Mouse (Mus musculus): ENCODE measurements around the gene Brat1. TPM values are rescaled to one million over a fixed set of nuclear protein-coding genes. Genes with fewer than 3 reads are reported as not detected.

The Brat1 gene
- polyA plus RNA-seq, 1 experiment from 2014 or later = 22.7 TPM

DNA sequence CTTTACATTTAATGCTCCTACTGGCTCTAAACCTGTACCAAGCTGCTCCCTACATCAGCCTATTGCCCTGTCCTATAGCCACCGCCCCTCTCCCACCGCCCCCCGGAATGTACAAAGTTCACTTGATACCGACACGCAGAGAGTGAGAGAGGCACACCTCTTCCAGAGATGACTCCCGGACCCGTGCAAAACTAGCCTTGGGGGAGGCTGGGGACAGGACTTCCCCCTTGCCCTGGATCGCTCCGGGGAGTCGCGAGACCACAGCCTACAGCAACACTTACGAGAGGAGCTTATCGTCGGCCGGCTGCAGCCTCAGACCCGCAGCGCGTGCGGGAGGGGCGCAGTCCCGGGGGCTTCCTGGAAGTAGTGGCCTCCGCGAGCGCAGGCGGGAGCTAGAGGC is 3.1 kb upstream of the Brat1 start:
- no peaks in the 10 kb centered on the region for H3K27me3 ChIP-seq
- in situ Hi-C loops (cut with MboI; ENCODE audit: low pct_unique_long_range_greater_than_20kb) = no loop called here
- peak; percentile 6 for ATAC-seq
- POLR2A ChIA-PET = interaction anchor here (1.0 to 1.4 kb wide), 3 partner anchors 8 to 128 kb away, joined by 3 to 4 read pairs (median 3); no protein-coding TSS in a partner anchor
- DNase-seq (ENCODE audit: low read depth, low spot score) = no peak
- CTCF ChIA-PET = interaction anchor here (1.0 to 1.6 kb wide), 4 partner anchors 47 to 161 kb away, joined by 3 to 6 read pairs (median 3); no protein-coding TSS in a partner anchor
- TF ChIP-seq CTCF (IDR thresholded peaks at IDR 0.05) = no peak

- ChIA-PET CTCF (interaction anchor here (1.0 to 1.6 kb wide), 4 partner anchors 47 to 162 kb away, joined by 3 to 6 read pairs (median 3); no protein-coding TSS in a partner anchor), POLR2A (interaction anchor here (1.0 to 1.4 kb wide), 3 partner anchors 8 to 127 kb away, joined by 3 to 4 read pairs (median 3); no protein-coding TSS in a partner anchor)
- peak; percentile 40 for ATAC-seq
- DNase-seq (ENCODE audit: low read depth, low spot score) = peak; percentile 79
- in situ Hi-C loops (cut with MboI; ENCODE audit: low pct_unique_long_range_greater_than_20kb) = no loop called here
- TF ChIP-seq CTCF (IDR thresholded peaks at IDR 0.05) = no peak
- H3K27me3 ChIP-seq = no peaks in the 10 kb centered on the region
Observed at GRCm38 (mm10) chr5:140702103-140702513, 2.7 kb upstream of the Brat1 start, which contains the start of gene Iqce. TSS of gene Iqce (minus strand) at chr5:140702378.

DNA sequence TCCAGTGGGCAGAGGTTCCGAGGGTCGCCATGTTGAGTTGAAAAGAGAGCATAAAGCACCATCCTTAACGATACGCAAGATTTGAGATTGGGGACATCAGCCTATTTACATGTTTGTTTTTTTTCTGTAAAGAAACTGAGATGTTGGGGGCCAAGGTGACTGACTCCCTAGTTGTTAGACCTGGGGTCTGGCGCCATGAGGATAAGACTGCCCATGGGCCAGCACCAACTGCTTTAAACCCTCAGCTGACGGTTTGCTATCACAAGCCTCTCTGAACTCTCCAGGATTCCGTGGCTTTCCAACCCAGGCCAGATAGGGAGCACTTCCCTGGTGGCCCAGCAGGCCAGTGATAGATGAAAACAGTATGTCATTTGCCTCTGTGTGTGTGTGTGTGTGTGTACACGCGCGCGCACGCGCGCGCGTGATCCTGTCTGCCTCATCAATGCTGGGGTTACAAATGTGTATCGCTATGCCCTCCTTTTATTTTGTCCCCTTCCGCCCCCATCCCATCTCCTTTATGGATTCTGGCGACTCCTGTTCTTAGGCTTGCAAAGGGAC is 2.1 kb upstream of the Brat1 start:
- POLR2A ChIA-PET = no interaction called here
- TF ChIP-seq CTCF (IDR thresholded peaks at IDR 0.05) = no peak
- CTCF ChIA-PET = interaction anchor here (1.0 kb wide), 2 partner anchors 24 to 162 kb away, joined by 3 read pairs; no protein-coding TSS in a partner anchor
- no peak for DNase-seq (ENCODE audit: low read depth, low spot score)
- no peak for ATAC-seq
- no peaks in the 10 kb centered on the region for H3K27me3 ChIP-seq
- in situ Hi-C loops (cut with MboI; ENCODE audit: low pct_unique_long_range_greater_than_20kb) = no loop called here

DNA sequence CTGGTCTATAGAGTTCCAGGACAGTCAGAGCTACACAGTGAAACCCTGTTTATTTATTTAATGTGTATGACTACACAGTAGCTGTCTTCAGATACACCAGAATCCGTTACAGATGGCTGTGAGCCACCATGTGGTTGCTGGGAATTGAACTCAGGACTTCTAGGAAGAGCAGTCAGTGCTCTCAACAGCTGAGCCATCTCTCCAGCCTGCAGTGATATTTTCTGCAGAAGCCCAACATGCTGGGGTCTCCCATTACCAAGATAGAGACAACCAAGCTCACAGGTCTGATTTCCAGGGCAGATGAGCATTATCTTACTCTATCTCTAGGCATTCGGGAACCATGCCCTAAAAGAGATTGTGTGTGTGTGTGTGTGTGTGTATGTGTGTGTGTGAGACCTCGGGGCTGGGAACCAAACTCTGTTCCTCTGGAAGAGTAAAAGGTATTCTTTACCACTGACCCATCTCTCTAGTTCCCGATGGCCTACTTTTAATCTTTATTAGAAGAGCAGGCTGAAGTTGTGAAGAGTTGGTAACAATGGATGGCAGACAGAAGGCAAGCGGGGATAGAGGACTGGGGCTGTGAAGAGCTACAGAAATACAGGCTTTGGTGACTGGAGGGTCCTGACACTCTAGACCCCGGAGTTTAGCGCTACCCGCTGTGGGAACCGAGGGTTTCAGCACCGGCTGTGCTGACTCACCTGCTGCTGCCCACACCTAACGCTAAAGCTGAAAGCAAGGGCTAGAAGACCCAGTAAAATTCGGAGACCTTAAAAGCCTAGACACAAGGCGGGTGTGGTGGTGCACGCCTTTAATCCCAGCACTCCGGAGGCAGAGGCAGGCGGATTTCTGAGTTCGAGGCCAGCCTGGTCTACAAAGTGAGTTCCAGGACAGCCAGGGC is 1.1 kb upstream of the Brat1 start:
- no peaks in the 10 kb centered on the region for H3K27me3 ChIP-seq
- no peak for TF ChIP-seq CTCF (IDR thresholded peaks at IDR 0.05)
- DNase-seq (ENCODE audit: low read depth, low spot score) = no peak
- in situ Hi-C loops (cut with MboI; ENCODE audit: low pct_unique_long_range_greater_than_20kb) = no loop called here
- no peak for ATAC-seq
- CTCF ChIA-PET = interaction anchor here (0.9 to 1.0 kb wide), 2 partner anchors 10 to 23 kb away, joined by 3 read pairs; no protein-coding TSS in a partner anchor
- POLR2A ChIA-PET = no interaction called here

DNA sequence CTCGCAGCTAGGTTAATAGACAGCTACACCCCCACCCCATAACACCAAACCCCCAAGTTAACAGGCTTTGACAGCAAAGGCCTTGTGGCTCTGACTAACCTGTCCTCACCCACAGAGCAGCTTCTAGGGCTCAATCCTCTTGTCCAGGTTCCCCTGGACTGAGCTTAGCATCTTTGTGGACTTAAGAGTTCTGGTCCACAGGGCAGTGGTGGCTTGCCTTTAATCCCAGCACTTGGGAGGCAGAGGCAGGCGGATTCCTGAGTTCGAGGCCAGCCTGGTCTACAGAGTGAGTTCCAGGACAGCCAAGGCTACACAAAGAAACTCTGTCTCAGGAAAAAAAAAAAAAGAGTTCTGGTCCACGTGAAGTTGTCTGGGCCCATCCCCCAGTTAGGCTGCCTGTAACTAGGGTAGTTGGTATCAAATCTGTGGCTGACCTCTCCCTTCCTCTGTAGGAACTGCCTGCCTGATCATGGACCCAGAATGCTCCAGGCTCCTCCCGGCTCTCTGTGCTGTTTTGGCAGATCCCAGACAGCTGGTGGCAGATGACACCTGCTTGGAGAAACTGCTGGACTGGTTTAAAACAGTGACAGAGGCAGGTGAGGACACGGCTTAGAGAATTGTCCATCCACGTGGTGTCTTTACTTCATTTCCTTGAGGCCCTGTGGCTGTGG is 825 bp downstream of the Brat1 start:
- H3K27me3 ChIP-seq = no peaks in the 10 kb centered on the region
- no peak for TF ChIP-seq CTCF (IDR thresholded peaks at IDR 0.05)
- in situ Hi-C loops (cut with MboI; ENCODE audit: low pct_unique_long_range_greater_than_20kb) = loop anchor here (5.0 kb wide), 1 partner anchor 37 kb away; no protein-coding TSS in a partner anchor
- ATAC-seq (no peak), DNase-seq (ENCODE audit: low read depth, low spot score) (no peak)
- ChIA-PET CTCF (interaction anchor here (1.1 kb wide), 1 partner anchor 9 kb away, joined by 3 read pairs; no protein-coding TSS in a partner anchor), POLR2A (no interaction called here)

- POLR2A ChIA-PET = interaction anchor here (1.5 kb wide), 1 partner anchor 40 kb away, joined by 3 read pairs; no protein-coding TSS in a partner anchor
- ATAC-seq (no peak), DNase-seq (ENCODE audit: low read depth, low spot score) (no peak)
- no peak for TF ChIP-seq CTCF (IDR thresholded peaks at IDR 0.05)
- no peaks in the 10 kb centered on the region for H3K27me3 ChIP-seq
- in situ Hi-C loops (cut with MboI; ENCODE audit: low pct_unique_long_range_greater_than_20kb) = no loop called here
- CTCF ChIA-PET = no interaction called here
Observed at GRCm38 (mm10) chr5:140710315-140710714, 5.5 kb downstream of the Brat1 start.

DNA sequence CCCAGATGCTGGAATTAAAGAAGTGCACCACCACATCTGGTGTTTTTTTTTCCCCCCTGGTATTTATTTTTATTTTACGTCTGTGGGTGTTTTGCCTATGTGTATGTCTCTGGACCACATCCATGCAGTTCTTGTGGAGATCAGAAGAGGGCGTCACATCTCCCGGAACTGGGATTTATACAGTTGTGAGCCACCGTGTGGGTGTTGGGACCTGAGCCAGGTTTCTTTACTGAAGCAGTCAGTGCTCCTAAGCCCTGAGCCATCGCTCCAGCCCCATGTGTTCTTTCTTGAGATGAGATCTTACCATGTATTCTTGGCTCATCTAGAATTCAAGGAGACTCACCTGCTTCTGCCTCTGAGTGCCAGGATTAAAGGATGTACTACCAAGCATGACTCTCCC is 6.2 kb downstream of the Brat1 start:
- in situ Hi-C loops (cut with MboI; ENCODE audit: low pct_unique_long_range_greater_than_20kb) = no loop called here
- TF ChIP-seq CTCF (IDR thresholded peaks at IDR 0.05) = no peak
- POLR2A ChIA-PET = interaction anchor here (1.5 kb wide), 1 partner anchor 40 kb away, joined by 3 read pairs; no protein-coding TSS in a partner anchor
- DNase-seq (ENCODE audit: low read depth, low spot score) (no peak), ATAC-seq (peak; percentile 36)
- CTCF ChIA-PET = no interaction called here
- H3K27me3 ChIP-seq = no peaks in the 10 kb centered on the region

GRCm38 (mm10) chr5:140720773-140721172 is 16.0 kb downstream of the Brat1 start:
- ATAC-seq = no peak
- POLR2A ChIA-PET = no interaction called here
- TF ChIP-seq CTCF (IDR thresholded peaks at IDR 0.05) = no peak
- CTCF ChIA-PET = interaction anchor here (0.9 kb wide), 1 partner anchor 34 kb away, joined by 3 read pairs; no protein-coding TSS in a partner anchor
- DNase-seq (ENCODE audit: low read depth, low spot score) = no peak
- H3K27me3 ChIP-seq = no peaks in the 10 kb centered on the region
- in situ Hi-C loops (cut with MboI; ENCODE audit: low pct_unique_long_range_greater_than_20kb) = no loop called here

DNA sequence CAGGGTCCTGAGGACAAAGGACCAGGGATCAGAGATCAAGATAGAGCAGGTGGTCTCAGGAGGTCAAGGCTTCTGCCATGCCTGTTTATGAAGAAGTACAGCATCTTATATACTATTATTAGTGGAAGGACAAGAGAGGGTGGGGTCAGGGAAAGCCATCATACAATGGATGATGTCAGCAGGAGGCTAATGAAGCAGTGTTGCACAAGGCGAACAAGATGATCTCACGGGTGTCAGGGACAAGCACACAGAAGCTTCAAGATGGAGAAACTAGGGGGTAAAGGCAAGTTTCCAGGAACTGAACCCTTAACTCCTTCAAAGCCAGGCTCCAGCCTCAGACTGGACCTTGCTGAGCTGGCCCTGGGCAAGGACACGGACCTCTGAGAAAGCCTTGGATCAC is 17.3 kb downstream of the Brat1 start:
- no peak for ATAC-seq
- CTCF ChIA-PET = interaction anchor here (0.9 kb wide), 1 partner anchor 8 kb away, joined by 3 read pairs; no protein-coding TSS in a partner anchor
- no peaks in the 10 kb centered on the region for H3K27me3 ChIP-seq
- in situ Hi-C loops (cut with MboI; ENCODE audit: low pct_unique_long_range_greater_than_20kb) = no loop called here
- no peak for TF ChIP-seq CTCF (IDR thresholded peaks at IDR 0.05)
- no peak for DNase-seq (ENCODE audit: low read depth, low spot score)
- POLR2A ChIA-PET = no interaction called here

GRCm38 (mm10) chr5:140723822-140724221 is 19.0 kb downstream of the Brat1 start, which contains the start of gene Amz1:
TSS of gene Amz1 (plus strand) at chr5:140724127.
- no peak for TF ChIP-seq CTCF (IDR thresholded peaks at IDR 0.05)
- ChIA-PET POLR2A (no interaction called here), CTCF (interaction anchor here (1.7 kb wide), 1 partner anchor 26 kb away, joined by 4 read pairs; no protein-coding TSS in a partner anchor)
- no peaks in the 10 kb centered on the region for H3K27me3 ChIP-seq
- ATAC-seq (no peak), DNase-seq (ENCODE audit: low read depth, low spot score) (no peak)
- in situ Hi-C loops (cut with MboI; ENCODE audit: low pct_unique_long_range_greater_than_20kb) = no loop called here
